Mouse (Mus musculus) adrenal gland, adult (tissue): Measurements from ENCODE around the gene Tm9sf4.

Experiments
- DNase-seq, 2 experiments: peaks; one replicate each; pipeline ENCODE4 v3.0.0; 2022 to 2023; ENCODE audit warnings: low spot score in 1 of 2; ENCODE audit not compliant: inconsistent age in 2 of 2

Gene Tm9sf4

DNA sequence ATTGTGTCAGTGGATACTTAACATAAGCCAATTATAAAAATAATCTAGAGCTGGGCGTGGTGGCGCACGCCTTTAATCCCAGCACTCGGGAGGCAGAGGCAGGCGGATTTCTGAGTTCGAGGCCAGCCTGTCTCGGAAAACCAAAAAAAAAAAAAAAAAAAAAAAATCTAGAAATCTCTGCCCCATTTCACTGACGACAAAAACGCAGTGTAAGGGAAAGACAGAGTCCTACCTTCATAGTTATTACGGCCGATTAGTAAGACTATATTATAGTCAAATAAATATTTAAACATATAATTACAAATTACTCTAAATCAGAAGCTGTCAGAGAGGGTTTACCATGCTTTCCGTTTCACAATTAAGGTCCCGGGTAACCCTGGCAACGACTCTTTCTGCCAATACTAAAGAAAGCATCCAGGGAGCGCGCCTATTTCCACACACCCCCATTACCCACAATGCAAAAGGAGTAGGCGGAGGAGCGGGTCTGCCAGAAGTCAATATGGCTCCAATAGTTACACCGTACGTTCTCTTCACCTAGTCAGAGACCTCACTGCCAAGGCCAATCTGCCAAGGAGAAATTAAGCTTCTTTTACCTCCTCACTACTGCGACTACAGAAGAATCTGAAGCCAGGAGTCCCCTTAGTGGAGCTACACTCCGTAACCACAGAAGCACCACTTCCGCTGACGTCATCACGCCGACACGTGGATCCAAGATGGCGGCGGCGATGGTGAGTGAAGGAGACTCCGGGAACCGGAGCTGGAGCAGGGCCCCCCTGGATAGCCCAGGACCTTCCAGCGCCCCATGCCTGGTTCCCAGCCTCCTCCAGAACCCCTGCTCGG lies at the start of gene Tm9sf4:
TSS of gene Tm9sf4 (plus strand) at position 460 of the 840 bp plus-strand sequence.
- peak; percentile 92 to 99 for DNase-seq

DNA sequence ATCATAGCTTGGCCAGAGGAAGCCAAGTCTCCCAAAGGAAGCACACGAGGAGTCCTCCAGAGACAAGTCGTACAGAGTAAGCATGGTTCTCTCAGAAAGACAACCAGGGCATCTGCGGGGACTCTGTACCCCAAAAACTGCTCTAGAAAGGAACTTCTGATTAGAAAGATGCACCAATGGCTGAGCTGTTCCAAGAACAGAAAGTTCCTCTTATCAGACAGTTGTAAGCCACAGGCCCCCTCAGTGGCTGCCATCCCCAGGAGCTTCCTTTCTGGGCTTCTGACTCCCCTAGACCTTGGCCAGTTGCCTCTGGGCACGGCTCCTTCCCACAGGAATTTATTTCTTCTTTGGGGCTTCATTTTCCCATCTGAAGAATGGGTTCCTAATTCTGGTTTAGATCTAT lies 45.4 kb upstream of the Tm9sf4 start:
- no peak for DNase-seq

DNA sequence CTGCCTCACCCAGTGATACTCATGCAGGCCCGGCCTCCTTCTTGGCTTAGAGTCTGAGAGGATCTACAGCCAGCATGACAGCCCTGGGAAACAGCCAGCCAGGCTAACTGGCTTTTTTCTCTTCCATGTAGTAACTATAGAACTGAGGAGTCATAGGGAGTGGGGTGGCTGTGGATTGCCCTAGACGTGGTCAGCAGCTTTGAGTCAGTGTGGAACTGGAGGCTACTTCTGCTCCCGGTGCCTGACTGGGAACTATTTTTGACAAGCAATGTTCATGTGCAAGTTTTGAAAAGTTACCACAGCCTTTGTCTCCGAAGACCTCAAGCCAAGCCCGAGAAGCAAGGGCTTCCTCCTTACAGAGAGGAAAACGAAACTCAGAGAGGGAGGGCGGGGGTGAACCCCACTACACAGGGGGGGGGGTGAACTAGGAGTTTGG lies 44.0 kb upstream of the Tm9sf4 start:
- no peak for DNase-seq

DNA sequence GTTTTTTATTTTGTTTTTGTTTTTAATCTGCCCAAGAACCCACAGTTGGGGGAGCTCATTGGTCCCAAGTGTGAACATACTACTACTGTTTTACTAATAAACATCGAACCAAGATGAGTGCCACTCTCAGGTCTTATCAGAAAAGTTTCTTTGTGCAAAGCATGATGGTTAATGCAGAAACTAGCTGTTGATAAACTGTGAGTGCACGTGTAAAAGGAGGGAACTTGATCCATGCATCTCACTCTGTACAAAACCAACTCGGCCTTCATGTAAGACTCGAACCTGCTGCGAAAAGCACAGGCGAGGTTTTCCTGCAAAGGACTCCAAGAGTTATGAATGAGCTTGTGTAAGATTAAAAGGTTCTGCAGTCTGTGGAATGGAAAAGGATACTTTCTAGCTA lies 41.6 kb upstream of the Tm9sf4 start:
- DNase-seq = no peak

DNA sequence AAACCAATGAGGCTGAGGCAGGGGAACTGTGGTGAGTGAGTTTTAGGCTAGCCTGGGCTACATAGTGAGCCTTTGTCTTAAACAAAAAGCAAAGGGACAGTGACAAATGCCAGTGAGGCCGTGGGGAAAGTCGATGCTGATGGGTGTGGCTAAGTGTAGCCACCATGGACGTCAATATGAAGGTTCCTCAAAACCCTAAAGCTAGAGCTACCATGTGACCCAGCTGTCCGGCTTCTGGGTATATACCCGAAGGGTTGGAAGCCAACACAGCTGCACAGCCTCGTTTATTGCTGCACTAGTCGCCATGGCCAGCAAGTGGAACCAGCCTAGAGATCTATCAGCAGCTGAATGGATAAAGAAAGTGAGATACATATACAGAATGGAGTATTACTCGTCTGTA lies 41.0 kb upstream of the Tm9sf4 start:
- no peak for DNase-seq

DNA sequence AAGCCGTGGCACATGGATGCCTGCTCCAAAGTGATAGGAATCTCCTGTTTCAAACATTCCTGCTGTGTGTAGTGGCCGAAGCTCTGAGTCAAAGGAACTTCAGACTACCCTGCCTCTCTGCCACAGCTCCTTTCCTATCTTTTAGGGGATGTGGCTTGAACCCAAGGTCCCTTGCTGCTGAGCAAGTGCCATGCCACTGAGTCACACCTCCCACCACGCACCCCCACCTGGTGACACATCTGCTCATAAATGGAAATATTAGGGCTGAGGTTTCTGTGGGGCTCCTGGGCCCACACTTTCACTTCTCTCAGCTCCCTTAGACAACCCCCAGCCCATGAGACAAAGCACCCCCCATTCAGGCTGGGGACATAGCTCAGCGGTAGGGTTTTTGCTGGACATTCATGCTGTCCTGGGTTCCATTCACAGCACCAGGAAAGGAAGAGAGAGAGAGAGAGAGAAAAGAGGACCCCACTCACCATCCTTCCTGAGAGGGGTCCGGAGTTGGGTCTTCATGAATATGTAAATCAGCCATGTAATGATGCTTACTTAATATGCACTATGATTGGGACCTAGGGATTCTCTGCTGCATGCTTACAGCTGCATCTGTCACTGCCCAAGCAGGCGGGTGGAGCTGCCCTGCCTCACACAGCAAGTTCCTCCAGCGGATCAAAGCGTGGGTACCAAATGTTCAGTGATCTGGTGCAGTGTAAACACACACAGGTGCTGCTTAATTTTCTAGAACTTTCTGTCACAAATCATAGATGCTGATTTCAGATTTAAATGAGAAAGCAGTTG lies 39.1 kb upstream of the Tm9sf4 start:
- peak; percentile 64 to 72 for DNase-seq

DNA sequence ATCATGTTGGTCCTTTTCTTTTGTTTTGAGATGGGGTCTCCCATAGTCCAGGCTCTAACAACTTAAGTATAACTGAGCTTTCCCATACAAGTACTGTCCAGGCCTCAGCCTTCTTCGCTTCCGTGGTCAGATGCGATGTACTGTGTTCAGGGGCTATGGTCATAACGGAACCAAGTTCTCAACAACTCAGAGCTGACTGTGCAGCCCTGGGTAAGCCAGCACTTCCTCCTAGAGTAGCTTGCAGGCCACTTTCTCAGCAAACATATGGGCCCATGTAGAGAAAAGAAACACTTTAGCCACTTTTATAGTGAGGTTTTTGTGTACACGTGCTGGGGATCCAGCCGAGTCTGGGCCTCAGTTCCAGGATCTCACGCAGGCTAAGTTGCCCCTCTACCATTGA lies 38.4 kb upstream of the Tm9sf4 start:
- DNase-seq = no peak

DNA sequence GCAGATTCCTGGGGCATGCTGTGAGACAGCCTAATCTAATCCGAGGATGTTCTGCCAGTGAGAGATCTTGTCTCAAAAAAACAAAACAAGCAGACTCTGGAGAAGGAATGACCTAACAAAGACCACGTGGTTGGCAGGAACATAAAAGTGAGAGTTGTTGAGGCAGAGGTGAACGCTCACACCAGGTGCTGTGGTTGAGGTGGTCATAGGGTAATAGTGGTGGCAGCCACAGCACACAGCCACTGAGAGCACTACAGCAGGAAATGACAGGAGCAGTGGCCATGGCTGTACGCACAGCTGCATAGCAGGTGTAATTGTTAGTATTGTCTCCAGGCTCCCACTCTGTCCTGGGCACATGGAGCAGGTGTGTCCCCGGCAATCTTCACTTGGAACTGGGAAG lies 35.2 kb upstream of the Tm9sf4 start:
- DNase-seq = no peak

DNA sequence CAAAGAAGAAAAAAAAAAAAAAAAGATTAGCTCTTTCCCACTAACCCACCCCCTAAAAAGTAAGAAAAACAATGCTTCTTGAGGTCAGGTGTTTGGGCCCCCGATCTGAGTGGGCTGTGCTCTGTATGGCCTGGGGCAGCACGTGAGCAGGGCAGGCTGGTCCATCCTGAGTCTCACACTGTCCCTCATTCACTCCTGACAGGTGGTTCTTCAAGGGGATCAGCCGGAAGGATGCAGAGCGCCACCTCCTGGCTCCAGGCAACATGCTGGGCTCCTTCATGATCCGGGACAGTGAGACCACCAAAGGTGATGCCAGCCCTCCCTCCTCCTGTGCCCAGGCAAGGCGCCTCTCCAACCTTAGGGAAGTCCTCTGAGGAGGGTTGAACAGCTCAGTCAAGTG lies 30.1 kb upstream of the Tm9sf4 start:
- DNase-seq = peak in 1 of 2 experiments; percentile 52

DNA sequence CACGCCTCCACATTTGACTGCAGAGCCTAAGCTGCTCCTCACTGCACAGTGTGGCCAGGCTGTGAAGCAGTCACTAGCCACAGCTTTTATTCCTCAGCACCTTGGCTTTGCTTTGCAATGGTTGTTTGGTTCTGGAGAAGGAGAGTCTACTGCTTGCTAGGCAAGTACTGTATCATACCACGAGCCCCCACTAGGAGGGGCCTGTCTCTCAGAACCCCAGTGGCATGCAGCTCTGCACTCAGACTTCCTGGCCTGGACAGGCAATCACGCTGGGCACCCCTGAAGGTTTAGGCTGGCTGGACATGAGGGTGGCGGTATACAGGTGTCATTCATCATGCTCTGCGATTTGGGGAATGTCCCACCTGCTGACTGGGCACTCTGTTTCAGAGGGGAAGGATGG lies 26.9 kb upstream of the Tm9sf4 start:
- DNase-seq = no peak

DNA sequence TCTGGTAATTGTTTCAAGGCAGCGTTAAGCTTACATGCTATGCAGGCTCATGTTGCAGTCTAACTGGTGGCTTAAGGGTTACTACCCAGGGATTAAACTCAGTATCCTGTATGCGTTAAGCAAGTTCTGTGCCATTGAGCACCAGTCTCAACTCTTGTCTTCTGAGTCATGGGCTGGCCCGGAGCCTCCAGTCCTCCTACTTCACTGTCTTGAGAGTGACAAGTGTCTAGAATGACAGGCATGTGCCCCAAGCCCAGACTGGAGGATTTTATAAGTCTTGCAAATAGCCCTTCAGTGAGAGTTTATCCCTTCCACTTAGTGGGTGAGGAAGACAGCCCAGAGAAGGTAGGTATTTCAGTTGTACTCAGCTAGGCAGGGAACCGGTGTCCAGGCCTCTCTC lies 24.9 kb upstream of the Tm9sf4 start:
- DNase-seq = no peak

DNA sequence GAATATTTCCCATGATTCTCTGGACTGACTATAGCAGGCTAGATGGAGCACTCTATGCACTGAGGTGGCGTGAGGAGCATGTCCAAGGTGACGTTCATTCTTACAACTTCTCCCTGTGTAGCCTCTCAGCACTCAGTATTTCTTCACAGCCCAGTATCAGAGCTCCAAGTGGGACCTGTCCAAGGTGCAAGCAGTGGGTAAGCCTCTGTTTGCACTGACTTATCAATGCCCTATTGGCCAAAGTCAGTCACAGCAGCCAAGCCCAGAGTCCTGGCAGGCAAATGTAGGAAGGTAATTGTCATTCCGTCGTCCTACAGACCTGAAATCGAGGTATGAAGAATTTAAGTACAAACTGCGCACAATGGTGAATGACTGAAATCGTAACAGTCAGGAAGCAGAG lies 21.9 kb upstream of the Tm9sf4 start:
- DNase-seq = no peak

DNA sequence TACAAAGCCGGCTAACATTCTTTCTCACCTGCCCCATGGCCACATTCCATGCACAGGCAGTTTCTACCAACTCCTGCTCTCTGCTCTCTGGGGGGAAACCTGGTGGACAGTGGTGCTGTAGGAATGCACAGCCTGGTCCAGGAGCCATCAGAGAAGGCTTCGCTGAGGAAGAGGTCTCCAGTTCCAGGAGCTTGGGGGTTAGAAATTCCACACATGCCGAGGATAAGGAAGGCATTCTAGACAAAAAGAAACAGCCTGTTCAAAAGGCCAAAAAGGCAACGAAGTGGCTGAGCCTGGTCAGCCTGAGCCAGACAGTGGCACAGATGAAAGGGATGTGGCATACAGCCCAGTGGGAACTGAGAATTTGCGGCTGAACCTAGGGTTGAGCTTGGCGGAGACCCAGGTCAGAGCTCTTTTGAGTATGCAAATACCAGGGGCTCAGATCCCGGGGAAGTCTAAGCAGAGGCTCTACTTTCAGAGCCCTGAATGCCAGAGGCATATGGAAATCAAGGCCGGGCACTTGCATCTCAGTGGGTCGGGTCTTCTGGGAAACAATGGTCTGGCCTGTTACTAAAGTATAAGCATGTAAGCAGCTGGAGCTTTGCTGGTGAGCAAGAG lies 21.0 kb upstream of the Tm9sf4 start:
- peak in 1 of 2 experiments; percentile 52 for DNase-seq

DNA sequence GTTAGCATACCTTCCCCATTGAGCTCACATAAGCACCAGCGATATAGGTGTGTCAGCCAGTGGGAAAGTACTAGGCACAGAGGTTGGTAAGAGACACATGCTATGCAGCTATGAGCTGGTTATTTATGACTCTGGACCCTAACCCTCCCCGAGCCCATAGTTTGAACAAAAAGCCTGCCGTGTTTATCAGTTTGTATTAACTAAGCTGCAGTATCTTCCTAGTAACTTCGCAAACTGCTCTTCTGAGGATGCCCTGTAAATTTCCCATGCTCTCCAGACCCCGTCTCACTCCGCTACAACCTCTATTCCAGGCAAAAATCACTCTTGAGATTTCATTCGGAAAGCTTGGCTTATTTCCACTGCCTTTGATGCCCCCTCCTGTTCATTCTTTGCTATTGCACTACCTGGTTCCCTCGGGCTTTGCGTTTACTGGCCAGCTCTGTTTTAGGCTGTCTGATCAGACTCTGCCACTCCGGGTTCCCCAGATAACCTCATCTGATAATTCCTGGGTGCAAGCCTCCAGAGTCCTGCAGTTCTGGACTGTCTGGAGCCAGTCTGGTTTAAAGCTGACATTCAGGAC lies 18.4 kb upstream of the Tm9sf4 start:
- DNase-seq = peak; percentile 44 to 89

DNA sequence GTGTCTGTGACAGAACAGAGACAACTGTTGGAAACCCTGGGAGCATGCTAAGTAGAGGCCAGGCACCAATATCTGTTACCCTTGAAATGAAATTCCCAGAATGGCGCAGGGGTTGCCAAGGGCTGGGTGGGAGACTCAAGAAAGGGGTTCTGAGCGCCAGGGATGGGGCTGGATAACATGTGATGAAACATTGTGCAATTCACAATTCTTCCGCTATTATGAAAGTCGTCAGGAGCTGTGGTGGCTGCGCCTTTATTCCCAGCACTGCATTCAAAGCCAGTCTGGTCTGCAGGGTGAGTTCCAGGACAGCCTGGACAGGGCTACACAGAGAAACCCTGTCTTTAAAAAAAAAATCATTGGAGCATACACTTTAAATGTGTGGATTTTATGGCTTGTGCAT lies 15.8 kb upstream of the Tm9sf4 start:
- DNase-seq = no peak

DNA sequence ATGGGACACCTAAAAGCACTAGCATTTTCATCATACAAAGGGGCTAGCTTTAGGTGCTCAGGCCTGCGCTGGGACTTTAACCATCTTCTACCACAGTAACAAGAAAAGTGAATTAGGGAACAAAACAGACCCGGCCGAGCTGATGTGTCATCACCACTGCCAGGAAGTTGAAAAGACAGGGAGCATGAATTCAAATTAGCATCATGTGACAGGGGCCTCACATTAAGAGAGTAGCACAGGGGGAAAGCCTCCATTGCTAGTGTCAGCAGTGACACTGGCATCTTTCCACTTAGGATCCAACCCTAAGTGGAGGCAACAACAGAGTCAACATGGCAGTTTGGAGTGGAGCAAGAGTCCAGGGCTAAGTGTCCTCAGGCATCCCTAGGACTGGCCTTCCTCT lies 13.9 kb upstream of the Tm9sf4 start:
- DNase-seq = peak in 1 of 2 experiments; percentile 40

DNA sequence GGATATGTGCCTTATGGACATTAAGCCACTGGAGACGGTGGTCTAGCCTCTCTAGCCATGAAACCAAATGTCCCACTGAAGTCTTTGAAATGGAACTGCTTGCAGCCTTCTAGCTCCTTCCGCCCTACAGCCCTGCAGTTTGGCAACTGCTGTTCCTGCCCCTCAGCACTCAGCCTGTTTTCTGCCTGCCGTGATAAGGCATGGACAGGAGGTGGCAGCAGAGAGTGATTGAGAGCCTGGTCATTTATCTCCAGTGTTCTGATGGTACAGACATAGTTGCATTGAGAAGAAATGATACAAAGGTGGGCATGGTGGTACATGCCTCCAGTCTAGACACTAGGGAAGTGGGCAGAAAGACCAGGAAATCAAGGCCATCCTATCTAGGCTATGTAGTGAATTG lies 13.4 kb upstream of the Tm9sf4 start:
- DNase-seq = peak; percentile 67 to 91

DNA sequence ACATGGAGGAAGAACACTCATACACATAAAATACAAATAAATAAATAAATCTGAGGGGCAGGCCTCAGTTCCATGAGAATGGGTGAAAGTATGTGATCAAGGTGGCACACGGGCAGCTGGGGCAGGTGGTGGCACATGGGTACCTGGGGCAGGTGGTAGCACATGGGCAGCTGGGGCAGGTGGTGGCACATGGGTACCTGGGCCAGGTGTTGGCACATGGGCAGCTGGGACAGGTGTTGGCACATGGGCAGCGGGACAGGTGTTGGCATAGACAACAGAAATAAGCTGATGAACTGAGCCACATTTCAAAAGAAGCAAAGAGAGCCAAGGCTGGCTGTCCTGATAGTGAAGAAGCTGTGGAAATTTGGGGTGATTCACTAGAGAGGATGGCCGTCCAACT lies 11.4 kb upstream of the Tm9sf4 start:
- DNase-seq = no peak

DNA sequence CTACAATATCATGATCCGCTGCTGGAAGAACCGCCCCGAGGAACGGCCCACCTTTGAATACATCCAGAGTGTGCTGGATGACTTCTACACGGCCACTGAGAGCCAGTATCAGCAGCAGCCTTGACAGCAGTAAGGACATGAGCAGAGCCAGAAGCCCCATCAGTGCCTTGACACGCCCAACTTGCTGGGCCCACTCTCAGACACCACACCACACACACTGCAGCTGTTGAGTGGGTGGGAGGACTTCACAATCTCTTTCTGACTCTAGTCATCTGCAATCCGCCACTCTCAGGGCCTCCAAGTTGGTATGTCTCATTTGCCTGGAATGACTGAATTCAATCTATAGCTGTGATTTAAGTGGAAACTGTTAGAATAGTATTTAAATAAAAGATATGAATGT lies 10.1 kb upstream of the Tm9sf4 start:
- no peak for DNase-seq

DNA sequence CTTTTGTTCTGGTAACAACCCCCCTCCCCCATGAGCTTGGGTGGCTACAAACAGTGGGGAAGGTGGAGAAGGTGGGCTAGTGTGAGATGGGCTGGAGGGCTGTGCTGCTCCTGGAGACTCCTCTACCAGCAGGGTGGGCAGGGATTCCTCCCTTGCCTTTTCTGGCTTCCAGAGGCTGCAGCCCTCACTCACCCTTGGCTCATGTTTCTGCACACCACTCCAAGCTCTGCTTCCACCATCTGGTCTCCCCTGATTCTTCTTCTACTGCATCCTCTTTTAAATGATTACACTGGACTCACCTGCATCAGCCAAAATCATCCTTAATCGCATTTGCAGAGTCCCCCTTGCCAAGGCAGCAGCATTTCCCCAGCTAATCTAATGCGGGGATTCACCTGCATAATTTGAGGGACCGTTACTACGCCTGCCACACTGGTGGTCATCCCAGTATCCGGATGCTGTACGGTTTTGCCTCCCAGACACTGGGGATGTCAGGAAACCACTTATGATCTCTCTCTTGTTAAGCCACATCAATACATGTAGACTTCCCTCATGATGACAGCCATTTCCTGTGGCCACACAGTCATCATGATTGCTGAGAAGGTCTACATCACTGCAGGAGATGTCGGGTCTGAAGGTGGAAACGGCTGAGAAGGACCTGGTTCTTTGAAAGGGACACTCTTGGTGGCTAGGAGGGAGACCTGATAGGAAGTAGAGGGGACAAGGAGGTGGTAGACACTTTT lies 9.0 kb upstream of the Tm9sf4 start:
- no peak for DNase-seq

DNA sequence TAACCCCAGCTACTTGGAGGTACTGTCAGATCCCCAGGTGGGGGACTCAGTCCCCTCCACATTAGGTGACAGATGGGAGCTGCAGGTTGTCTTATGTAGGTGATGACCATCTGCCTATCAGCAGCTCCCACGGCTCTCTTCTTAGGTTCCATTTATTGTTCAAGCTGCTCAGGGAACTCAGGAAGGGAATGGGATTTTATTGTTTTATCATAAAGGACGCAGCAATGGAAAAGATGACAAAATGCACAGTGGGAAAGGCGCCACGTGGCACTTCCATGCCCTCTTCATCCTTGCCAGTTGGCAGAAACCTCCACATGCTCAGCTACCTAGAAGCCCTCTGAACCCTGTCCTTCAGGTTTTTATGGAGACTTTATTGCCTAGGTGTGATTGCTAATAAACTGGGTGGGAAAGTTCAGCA lies 8.1 kb upstream of the Tm9sf4 start:
- DNase-seq = no peak
